Mouse (Mus musculus) kidney, embryonic 14.5 days (tissue): ENCODE measurements at regions not wholly inside any gene's neighbourhood (a gene's known extent, or its start where the extent isn't known, plus 50 kb on each side); places are given as distances from the start of the nearest gene placed in this dataset.
A peak's percentile ranks its signal among the peaks of the same experiment; 100 is the strongest.

ENCODE experiments used
- ATAC-seq: fragments of 200-750 bp; cut with Nextera tagmentation; 2 replicates; pipeline ENCODE4 v1.8.0; 2017; ENCODE audit warnings: moderate number of reproducible peaks, mild to moderate bottlenecking, moderate TSS enrichment, moderate library complexity; ENCODE audit not compliant: low FRiP score, low TSS enrichment
- H3K27ac ChIP-seq: fragments of 300-500 bp; sonication (generic); 2 replicates; pipeline ENCODE4 v1.5.1; 2014; ENCODE audit warnings: low read depth, mild to moderate bottlenecking, low read length, moderate library complexity, mixed read lengths
- H3K27me3 ChIP-seq: fragments of 300-500 bp; sonication (generic); 2 replicates; pipeline ENCODE4 v1.6.1; 2014; ENCODE audit warnings: mild to moderate bottlenecking, low read length; ENCODE audit not compliant: control insufficient read depth, insufficient read depth
- H3K36me3 ChIP-seq: fragments of 300-500 bp; sonication (generic); 2 replicates; pipeline ENCODE4 v1.6.1; 2014; ENCODE audit warnings: low read length, mixed read lengths; ENCODE audit not compliant: control insufficient read depth, insufficient read depth
- H3K4me1 ChIP-seq: fragments of 300-500 bp; sonication (generic); 2 replicates; pipeline ENCODE4 v1.6.1; 2014; ENCODE audit warnings: low read length, mixed read lengths; ENCODE audit not compliant: control insufficient read depth, insufficient read depth
- H3K4me2 ChIP-seq: fragments of 300-500 bp; sonication (generic); replicated peaks from 2 replicates; pipeline ENCODE4 v1.6.1; 2014; ENCODE audit warnings: low read depth, mild to moderate bottlenecking, low read length
- H3K4me3 ChIP-seq: fragments of 300-500 bp; sonication (generic); 2 replicates; pipeline ENCODE4 v1.5.1; 2014; ENCODE audit warnings: mild to moderate bottlenecking, low read length
- H3K9ac ChIP-seq: fragments of 300-500 bp; sonication (generic); 2 replicates; pipeline ENCODE4 v1.6.1; 2014; ENCODE audit warnings: low read depth, mild to moderate bottlenecking, low read length, moderate library complexity
- H3K9me3 ChIP-seq: fragments of 300-500 bp; sonication (generic); 2 replicates; pipeline ENCODE4 v1.6.1; 2016; ENCODE audit warnings: low read length; ENCODE audit not compliant: control insufficient read depth
- WGBS: fragments of 180-500 bp; shearing (Covaris S2); extraction: QIAGEN DNeasy Blood & Tissue Kit; methylation state at CpG from one replicate; pipeline ENCODE4 v1.1.7; 2014; 5-methylcytosine and 5-hydroxymethylcytosine counted together

- Histone ChIP-seq H3K4me2 (no peak overlapping the region), H3K9me3 (no peaks in the 10 kb centered on the region; the same call in 1 of the 2 replicates), H3K27me3 (no peaks in the 10 kb centered on the region), H3K4me3 (no peak overlapping the region), H3K4me1 (no peaks in the 10 kb centered on the region), H3K36me3 (no peaks in the 10 kb centered on the region), H3K9ac (no peak overlapping the region), H3K27ac (no peak overlapping the region)
- 98% methylated on average over 6 of the region's 6 CpGs for WGBS
- ATAC-seq, result no peak
These were observed 245.7 kb downstream of the Etnk1 start for GRCm38 (mm10) chr6:143412721-143413120.

GRCm38 (mm10) chr6:143414590-143415382, 247.8 kb downstream of the Etnk1 start:
- Histone ChIP-seq H3K27ac (no peak overlapping the region), H3K9ac (no peak overlapping the region), H3K36me3 (no peaks in the 10 kb centered on the region), H3K4me3 (no peak overlapping the region), H3K9me3 (no peaks in the 10 kb centered on the region; the same call in 1 of the 2 replicates), H3K4me1 (no peaks in the 10 kb centered on the region), H3K4me2 (no peak overlapping the region), H3K27me3 (no peaks in the 10 kb centered on the region)
- 89% methylated on average over 27 of the region's 27 CpGs for WGBS
- ATAC-seq, result no peak

DNA sequence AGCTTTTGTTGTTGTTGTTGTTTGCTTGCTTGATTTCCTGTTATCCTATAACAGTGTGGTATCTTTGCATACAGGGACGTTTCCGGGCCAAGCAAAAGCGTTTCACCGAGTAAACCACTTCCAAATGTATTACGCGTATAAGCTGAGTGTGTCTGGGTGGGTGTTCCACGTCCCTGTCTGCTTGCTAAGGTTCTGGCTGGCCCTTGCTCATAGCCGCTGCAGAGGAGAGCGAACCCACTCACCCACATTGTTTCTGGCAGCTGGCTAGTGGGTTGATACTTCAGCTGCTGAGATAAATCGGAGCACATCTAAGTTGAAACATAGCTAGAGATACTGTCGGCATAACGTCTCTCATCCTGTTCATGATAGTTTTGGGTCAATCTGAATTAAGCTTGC, 248.4 kb downstream of the Etnk1 start:
- ATAC-seq, result no peak
- H3K9me3 ChIP-seq, result no peaks in the 10 kb centered on the region; the same call in 1 of the 2 replicates
- H3K4me2 ChIP-seq, result no peak overlapping the region
- 92% methylated on average over 12 of the region's 12 CpGs for WGBS
- H3K9ac ChIP-seq, result no peak overlapping the region
- no peaks in the 10 kb centered on the region for H3K36me3 ChIP-seq
- no peak overlapping the region for H3K27ac ChIP-seq
- no peaks in the 10 kb centered on the region for H3K4me1 ChIP-seq
- H3K27me3 ChIP-seq, result no peaks in the 10 kb centered on the region
- no peak overlapping the region for H3K4me3 ChIP-seq

- ATAC-seq, result no peak
These were observed 252.9 kb downstream of the Etnk1 start for GRCm38 (mm10) chr6:143419872-143420271.

GRCm38 (mm10) chr6:143423026-143423425, 256.0 kb downstream of the Etnk1 start:
- ATAC-seq, result no peak
- no peak overlapping the region for H3K9ac ChIP-seq
- no peaks in the 10 kb centered on the region; the same call in 1 of the 2 replicates for H3K4me1 ChIP-seq
- H3K4me3 ChIP-seq, result no peak overlapping the region
- WGBS, result 91% methylated on average over 14 of the region's 14 CpGs
- H3K36me3 ChIP-seq, result no peaks in the 10 kb centered on the region
- no peaks in the 10 kb centered on the region for H3K27me3 ChIP-seq
- H3K4me2 ChIP-seq, result no peak overlapping the region
- no peak overlapping the region for H3K27ac ChIP-seq
- no peaks in the 10 kb centered on the region for H3K9me3 ChIP-seq

More at GRCm38 (mm10) chr6:143419872-143420271, 252.9 kb downstream of the Etnk1 start:
- Histone ChIP-seq H3K9me3 (no peaks in the 10 kb centered on the region; the same call in 1 of the 2 replicates), H3K9ac (no peak overlapping the region), H3K4me1 (no peaks in the 10 kb centered on the region), H3K27ac (no peak overlapping the region), H3K36me3 (no peaks in the 10 kb centered on the region), H3K4me2 (no peak overlapping the region), H3K27me3 (no peaks in the 10 kb centered on the region), H3K4me3 (no peak overlapping the region)
- 74% methylated on average over 7 of the region's 7 CpGs for WGBS

- no peaks in the 10 kb centered on the region for H3K9me3 ChIP-seq
- no peaks in the 10 kb centered on the region for H3K27me3 ChIP-seq
- ATAC-seq, result no peak
- H3K36me3 ChIP-seq, result no peaks in the 10 kb centered on the region
- no peak overlapping the region for H3K4me3 ChIP-seq
- 32% methylated on average over 17 of the region's 17 CpGs for WGBS
- no peaks in the 10 kb centered on the region; the same call in 1 of the 2 replicates for H3K4me1 ChIP-seq
- H3K27ac ChIP-seq, result no peak overlapping the region
- no peak overlapping the region for H3K9ac ChIP-seq
- 0 out of 2 replicates have a peak overlapping the region, but pooled peaks have one; percentile 2 for H3K4me2 ChIP-seq
These were observed 258.3 kb downstream of the Etnk1 start for GRCm38 (mm10) chr6:143425182-143425829.

DNA sequence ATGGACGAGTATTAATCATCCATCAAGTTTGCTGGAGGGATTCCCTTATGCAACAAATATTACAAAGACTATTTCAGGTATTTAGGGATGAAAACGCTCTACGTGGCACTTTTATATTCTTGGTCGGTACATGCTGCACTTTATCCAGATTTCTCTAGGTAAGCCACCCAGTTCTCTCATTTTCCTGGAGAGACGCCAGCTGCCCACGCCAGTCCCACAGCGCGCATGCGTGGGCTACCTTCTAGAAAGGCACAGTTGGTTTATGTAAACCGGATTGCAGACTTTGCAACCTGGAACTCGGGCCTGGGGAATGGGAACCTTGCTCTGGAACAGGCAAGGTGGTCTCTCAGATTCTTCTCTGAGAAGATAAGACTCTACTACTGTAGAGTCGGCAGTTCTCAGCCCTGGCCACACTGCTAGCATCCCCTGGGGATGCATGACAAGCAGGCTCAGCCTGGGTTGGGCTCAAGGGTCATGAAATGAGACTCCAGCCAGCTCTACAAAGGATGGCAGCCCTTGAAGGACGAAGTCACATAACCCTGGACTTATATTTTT, 265.0 kb downstream of the Etnk1 start:
- H3K27ac ChIP-seq, result no peak overlapping the region
- no peak overlapping the region for H3K4me2 ChIP-seq
- H3K36me3 ChIP-seq, result no peaks in the 10 kb centered on the region
- no peaks in the 10 kb centered on the region for H3K27me3 ChIP-seq
- H3K9me3 ChIP-seq, result no peaks in the 10 kb centered on the region
- H3K4me3 ChIP-seq, result no peak overlapping the region
- H3K4me1 ChIP-seq, result no peaks in the 10 kb centered on the region
- no peak for ATAC-seq
- WGBS, result 91% methylated on average over 13 of the region's 13 CpGs
- H3K9ac ChIP-seq, result no peak overlapping the region

GRCm38 (mm10) chr6:143437367-143438271, 270.6 kb downstream of the Etnk1 start:
- H3K4me1 ChIP-seq, result no peaks in the 10 kb centered on the region
- 78% methylated on average over 32 of the region's 32 CpGs for WGBS
- H3K27ac ChIP-seq, result no peak overlapping the region
- H3K4me3 ChIP-seq, result no peak overlapping the region
- H3K4me2 ChIP-seq, result no peak overlapping the region
- no peaks in the 10 kb centered on the region for H3K27me3 ChIP-seq
- H3K36me3 ChIP-seq, result no peaks in the 10 kb centered on the region
- no peak overlapping the region for H3K9ac ChIP-seq
- no peaks in the 10 kb centered on the region for H3K9me3 ChIP-seq
- ATAC-seq, result no peak
